Mouse (Mus musculus) hindbrain, embryonic 16.5 days (tissue): Measurements from ENCODE around the gene Ttyh1. TPM values are rescaled to one million over a fixed set of nuclear protein-coding genes. Genes with fewer than 3 reads are reported as not detected.
A peak's percentile ranks its signal among the peaks of the same experiment; 100 is the strongest.

ENCODE experiments used
- ATAC-seq: fragments of 200-750 bp; cut with Nextera tagmentation; 2 replicates; pipeline ENCODE4 v1.8.0; 2017; ENCODE audit warnings: moderate TSS enrichment, moderate library complexity
- H3K27ac ChIP-seq: fragments of 300-500 bp; sonication (generic); 2 replicates; pipeline ENCODE4 v1.5.1; 2014; ENCODE audit warnings: low read depth, mild to moderate bottlenecking, control low read depth, low read length, moderate library complexity
- H3K27me3 ChIP-seq: fragments of 300-500 bp; sonication (generic); replicated peaks from 2 replicates; pipeline ENCODE4 v1.6.1; 2014; ENCODE audit warnings: low read length; ENCODE audit not compliant: control insufficient read depth, insufficient read depth
- H3K36me3 ChIP-seq: fragments of 300-500 bp; sonication (generic); 2 replicates; pipeline ENCODE4 v1.6.1; 2014; ENCODE audit warnings: mild to moderate bottlenecking, low read length, moderate library complexity, mixed read lengths; ENCODE audit not compliant: control insufficient read depth, insufficient read depth
- H3K4me1 ChIP-seq: fragments of 300-500 bp; sonication (generic); 2 replicates; pipeline ENCODE4 v1.6.1; 2014; ENCODE audit warnings: low read depth, low read length; ENCODE audit not compliant: control insufficient read depth, insufficient read depth
- H3K4me2 ChIP-seq: fragments of 300-500 bp; sonication (generic); 2 replicates; pipeline ENCODE4 v1.6.1; 2014; ENCODE audit warnings: mild to moderate bottlenecking, low read length, control low read depth, moderate library complexity
- H3K4me3 ChIP-seq: fragments of 300-500 bp; sonication (generic); 2 replicates; pipeline ENCODE4 v1.5.1; 2014; ENCODE audit warnings: mild to moderate bottlenecking, low read length, control low read depth, moderate library complexity
- H3K9ac ChIP-seq: fragments of 300-500 bp; sonication (generic); 2 replicates; pipeline ENCODE4 v1.6.1; 2014; ENCODE audit warnings: low read depth, mild to moderate bottlenecking, control low read depth, low read length, moderate library complexity
- H3K9me3 ChIP-seq: fragments of 300-500 bp; sonication (generic); 2 replicates; pipeline ENCODE4 v1.6.1; 2014; ENCODE audit warnings: mild to moderate bottlenecking, low read length, moderate library complexity; ENCODE audit not compliant: control insufficient read depth
- WGBS: fragments of 180-500 bp; shearing (Covaris S2); extraction: QIAGEN DNeasy Blood & Tissue Kit; methylation state at CpG from one replicate; pipeline ENCODE4 v1.1.7; 2014; 5-methylcytosine and 5-hydroxymethylcytosine counted together
- polyA plus RNA-seq: library from polyadenylated mRNA; unstranded; fragments of >200 nt; fragmentation: Nextera tagmentation; extraction: Ambion mirVana; gene quantifications from 2 replicates; pipeline ENCODE4 v1.2.1, GENCODE M21; 2015

The Ttyh1 gene
- polyA plus RNA-seq, 1 experiment from 2014 or later, result 239 TPM

DNA sequence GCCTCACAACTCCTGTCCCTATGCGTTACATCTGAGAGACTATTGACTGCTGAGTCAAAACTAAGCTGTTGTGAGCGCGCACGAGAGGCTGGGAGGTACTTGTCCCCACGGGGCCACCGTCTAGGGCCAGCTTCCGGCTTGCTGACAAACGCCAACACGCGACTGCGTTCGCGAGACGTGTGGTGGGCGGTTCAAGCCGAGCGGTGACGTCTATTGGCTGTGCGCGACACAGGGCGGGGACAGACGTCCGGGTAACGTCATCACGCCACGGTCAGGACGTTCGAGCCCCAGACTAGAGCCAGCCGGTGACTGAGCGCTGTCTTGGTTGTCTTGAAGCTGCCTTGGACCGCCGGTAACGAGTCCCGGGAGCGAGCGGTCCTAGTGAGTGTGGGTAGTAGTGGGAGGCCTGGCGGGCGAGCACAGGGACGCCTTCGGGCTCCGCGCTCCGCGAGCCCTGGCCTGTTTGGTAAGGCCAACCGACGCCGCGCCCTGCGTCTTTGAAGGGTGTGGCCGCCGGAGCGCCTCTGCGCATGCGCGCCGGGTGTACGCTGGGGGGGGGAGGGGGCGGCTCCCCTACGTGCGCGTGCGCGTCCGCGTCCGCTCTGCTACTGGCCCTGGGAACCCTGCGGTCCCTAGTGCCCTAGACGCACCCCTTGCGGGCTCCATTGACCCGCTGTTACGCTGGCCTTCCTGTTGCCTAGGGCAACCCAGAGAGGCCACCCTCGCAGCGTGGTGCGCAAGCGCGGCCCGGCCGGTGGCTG lies 17.7 kb downstream of the Ttyh1 start, which contains the start of gene Leng8:
Leng8 (plus strand) TSS at position 269 of the 761 bp plus-strand sequence.
- Histone ChIP-seq H3K9me3 (no peaks in the 10 kb centered on the region), H3K4me3 (peak within 1 kb of the TSS; percentile 78), H3K4me2 (peak within 1 kb of the TSS; percentile 93), H3K4me1 (peaks cover 12% of the 10 kb centered on the region), H3K36me3 (peaks cover 33% of the 10 kb centered on the region), H3K27me3 (no peaks in the 10 kb centered on the region), H3K27ac (peak within 1 kb of the TSS; percentile 99), H3K9ac (peak within 1 kb of the TSS; percentile 86)
- ATAC-seq, result peak; percentile 99
- under 1% methylated on average over 50 of the region's 78 CpGs for WGBS

DNA sequence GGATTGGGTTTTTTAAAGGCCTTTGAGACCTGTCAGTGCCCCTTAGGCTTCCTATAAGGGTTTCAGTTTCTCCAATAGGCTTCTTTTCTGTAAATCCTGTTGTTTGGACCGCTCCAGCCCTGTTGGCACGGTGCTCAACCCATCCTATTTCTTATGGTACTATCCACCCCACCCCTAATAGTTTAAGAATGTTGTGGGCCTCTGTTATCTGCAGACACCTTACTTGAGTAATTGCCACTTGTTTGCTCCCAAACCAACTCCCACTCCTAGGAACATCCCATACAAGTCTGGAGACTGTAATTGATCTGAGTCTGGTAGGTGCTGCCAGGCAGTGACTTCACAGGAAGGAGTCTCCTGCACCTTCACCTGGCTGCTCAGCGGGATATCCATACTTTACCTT lies 18.5 kb downstream of the Ttyh1 start:
- Histone ChIP-seq H3K27me3 (no peaks in the 10 kb centered on the region), H3K4me2 (peak overlapping the region; percentile 93), H3K27ac (peak overlapping the region; percentile 99), H3K9ac (peak overlapping the region; percentile 86), H3K4me1 (peaks cover 12% of the 10 kb centered on the region), H3K4me3 (peak overlapping the region; percentile 78), H3K36me3 (peaks cover 37% of the 10 kb centered on the region), H3K9me3 (no peaks in the 10 kb centered on the region)
- no peak for ATAC-seq
- 48% methylated on average over 3 of the region's 3 CpGs for WGBS

GRCm38 (mm10) chr7:4138181-4138580 lies 19.0 kb downstream of the Ttyh1 start:
- H3K4me1 ChIP-seq, result peaks cover 12% of the 10 kb centered on the region
- no peaks in the 10 kb centered on the region for H3K9me3 ChIP-seq
- whole genome bisulfite sequencing, result 74% methylated on average over 2 of the region's 2 CpGs
- peaks cover 41% of the 10 kb centered on the region for H3K36me3 ChIP-seq
- peak overlapping the region; percentile 99 for H3K27ac ChIP-seq
- no peaks in the 10 kb centered on the region for H3K27me3 ChIP-seq
- peak overlapping the region; percentile 93 for H3K4me2 ChIP-seq
- peak overlapping the region; percentile 86 for H3K9ac ChIP-seq
- ATAC-seq, result no peak
- peak overlapping the region; percentile 78 for H3K4me3 ChIP-seq

DNA sequence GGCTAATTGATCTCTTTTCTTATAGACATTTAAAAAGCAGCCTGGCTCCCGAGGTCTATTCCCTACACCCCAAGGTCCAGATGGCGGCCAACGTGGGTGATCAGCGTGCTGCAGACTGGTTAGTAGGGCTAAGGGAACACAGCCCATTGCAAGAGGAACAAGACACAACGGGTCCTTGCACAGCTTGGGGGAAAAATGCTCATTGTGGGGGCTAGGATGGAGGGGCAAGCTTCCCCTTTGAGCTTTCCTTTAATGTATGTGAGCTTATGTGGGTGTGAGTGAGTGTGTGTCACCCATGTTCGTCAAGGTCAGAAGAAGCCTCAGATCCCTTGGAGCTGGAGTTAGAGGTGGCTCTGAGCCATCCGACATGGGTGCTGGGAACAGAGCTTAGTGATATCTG lies 19.5 kb downstream of the Ttyh1 start:
- Histone ChIP-seq H3K4me3 (no peak overlapping the region), H3K9me3 (no peaks in the 10 kb centered on the region), H3K4me1 (peaks cover 12% of the 10 kb centered on the region), H3K27ac (no peak overlapping the region), H3K36me3 (peaks cover 44% of the 10 kb centered on the region), H3K4me2 (no peak overlapping the region), H3K9ac (no peak overlapping the region), H3K27me3 (no peaks in the 10 kb centered on the region)
- ATAC-seq, result no peak
- 91% methylated on average over 7 of the region's 7 CpGs for WGBS

- WGBS, result 94% methylated on average over 5 of the region's 5 CpGs
- no peaks in the 10 kb centered on the region for H3K27me3 ChIP-seq
- H3K4me2 ChIP-seq, result no peak overlapping the region
- no peak for ATAC-seq
- H3K36me3 ChIP-seq, result peaks cover 51% of the 10 kb centered on the region
- H3K4me3 ChIP-seq, result no peak overlapping the region
- no peak overlapping the region for H3K27ac ChIP-seq
- no peak overlapping the region for H3K9ac ChIP-seq
- H3K9me3 ChIP-seq, result no peaks in the 10 kb centered on the region
- peaks cover 12% of the 10 kb centered on the region for H3K4me1 ChIP-seq
Measured at GRCm38 (mm10) chr7:4139391-4139790, 20.2 kb downstream of the Ttyh1 start.

- Histone ChIP-seq H3K9me3 (no peaks in the 10 kb centered on the region), H3K4me1 (peaks cover 12% of the 10 kb centered on the region), H3K27me3 (no peaks in the 10 kb centered on the region), H3K4me3 (no peak overlapping the region), H3K4me2 (no peak overlapping the region), H3K27ac (no peak overlapping the region), H3K9ac (no peak overlapping the region), H3K36me3 (peaks cover 75% of the 10 kb centered on the region)
- ATAC-seq, result no peak
- WGBS, result 88% methylated on average over 6 of the region's 6 CpGs
Measured at GRCm38 (mm10) chr7:4141648-4142325, 22.6 kb downstream of the Ttyh1 start.

DNA sequence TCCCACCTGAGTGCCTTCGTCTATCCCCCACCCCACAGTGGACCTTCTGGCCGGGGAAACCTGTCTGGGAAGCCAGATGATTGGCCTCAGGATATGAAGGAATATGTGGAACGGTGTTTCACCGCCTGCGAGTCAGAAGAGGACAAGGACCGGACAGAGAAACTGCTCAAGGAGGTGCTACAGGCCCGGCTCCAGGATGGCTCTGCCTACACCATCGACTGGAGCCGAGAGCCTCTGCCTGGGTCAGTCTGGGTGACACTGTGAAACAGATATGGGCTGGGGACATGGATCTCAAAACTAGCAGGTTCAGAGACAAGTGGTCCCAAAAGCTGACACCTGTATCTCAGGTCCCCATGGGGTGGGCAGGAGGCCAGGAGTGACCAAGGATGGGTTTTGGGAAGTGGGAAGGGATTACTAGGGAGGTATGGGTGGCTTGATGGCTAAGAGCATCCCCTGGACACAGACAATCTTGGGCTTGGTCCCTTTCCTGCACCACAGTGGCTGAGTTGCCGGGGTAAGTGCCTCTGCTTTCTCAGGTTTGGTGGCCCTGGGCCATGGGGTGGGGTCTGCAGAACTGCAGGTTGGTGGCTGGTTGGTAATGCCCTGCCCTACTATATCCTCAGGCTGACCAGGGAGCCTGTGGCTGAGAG lies 23.7 kb downstream of the Ttyh1 start:
- 95% methylated on average over 10 of the region's 10 CpGs for WGBS
- H3K27me3 ChIP-seq, result no peaks in the 10 kb centered on the region
- H3K4me1 ChIP-seq, result peaks cover 10% of the 10 kb centered on the region
- H3K27ac ChIP-seq, result no peak overlapping the region
- H3K9ac ChIP-seq, result no peak overlapping the region
- no peaks in the 10 kb centered on the region for H3K9me3 ChIP-seq
- no peak for ATAC-seq
- H3K36me3 ChIP-seq, result peaks cover 83% of the 10 kb centered on the region
- H3K4me2 ChIP-seq, result no peak overlapping the region
- H3K4me3 ChIP-seq, result no peak overlapping the region

DNA sequence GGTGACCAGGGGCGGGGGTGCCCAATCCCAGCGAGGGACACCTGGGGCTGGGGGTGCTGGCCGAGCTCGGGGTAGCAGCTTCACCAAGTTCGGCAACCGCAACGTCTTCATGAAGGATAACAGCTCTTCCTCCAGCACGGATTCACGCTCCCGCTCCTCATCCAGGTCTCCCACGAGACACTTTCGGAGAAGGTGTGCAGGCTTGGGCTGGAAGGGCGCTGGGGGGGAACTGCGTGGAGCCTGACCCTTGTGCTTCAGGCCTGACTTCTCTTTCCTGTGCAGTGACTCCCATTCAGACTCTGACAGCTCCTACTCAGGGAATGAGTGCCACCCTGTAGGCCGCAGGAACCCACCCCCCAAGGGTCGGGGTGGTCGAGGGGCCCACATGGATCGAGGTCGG lies 24.3 kb downstream of the Ttyh1 start:
- Histone ChIP-seq H3K4me3 (no peak overlapping the region), H3K4me2 (no peak overlapping the region), H3K36me3 (peaks cover 84% of the 10 kb centered on the region), H3K27me3 (no peaks in the 10 kb centered on the region), H3K9ac (no peak overlapping the region), H3K4me1 (peaks cover 10% of the 10 kb centered on the region), H3K9me3 (no peaks in the 10 kb centered on the region), H3K27ac (no peak overlapping the region)
- ATAC-seq, result no peak
- WGBS, result 95% methylated on average over 19 of the region's 19 CpGs

- Histone ChIP-seq H3K27ac (no peak overlapping the region), H3K9me3 (no peaks in the 10 kb centered on the region), H3K9ac (no peak overlapping the region), H3K36me3 (peaks cover 84% of the 10 kb centered on the region), H3K4me3 (no peak overlapping the region), H3K4me2 (no peak overlapping the region), H3K27me3 (no peaks in the 10 kb centered on the region), H3K4me1 (peaks cover 12% of the 10 kb centered on the region)
- ATAC-seq, result no peak
- 97% methylated on average over 13 of the region's 13 CpGs for WGBS
Measured at GRCm38 (mm10) chr7:4144046-4144445, 24.8 kb downstream of the Ttyh1 start.
